Mouse (Mus musculus) frontal cortex, postnatal 14 days (tissue): ENCODE measurements around the gene Pitpnm2.
"Not testable (repeated sequence)": the region's sequence is repeated elsewhere in the genome, so short reads cannot be mapped to it uniquely, and the experiment has no call there.

Experiments
- DNase-seq, 2 experiments: peaks; one replicate each; pipeline ENCODE4 v3.0.0; 2022; ENCODE audit warnings: low spot score in 2 of 2

Gene Pitpnm2

DNA sequence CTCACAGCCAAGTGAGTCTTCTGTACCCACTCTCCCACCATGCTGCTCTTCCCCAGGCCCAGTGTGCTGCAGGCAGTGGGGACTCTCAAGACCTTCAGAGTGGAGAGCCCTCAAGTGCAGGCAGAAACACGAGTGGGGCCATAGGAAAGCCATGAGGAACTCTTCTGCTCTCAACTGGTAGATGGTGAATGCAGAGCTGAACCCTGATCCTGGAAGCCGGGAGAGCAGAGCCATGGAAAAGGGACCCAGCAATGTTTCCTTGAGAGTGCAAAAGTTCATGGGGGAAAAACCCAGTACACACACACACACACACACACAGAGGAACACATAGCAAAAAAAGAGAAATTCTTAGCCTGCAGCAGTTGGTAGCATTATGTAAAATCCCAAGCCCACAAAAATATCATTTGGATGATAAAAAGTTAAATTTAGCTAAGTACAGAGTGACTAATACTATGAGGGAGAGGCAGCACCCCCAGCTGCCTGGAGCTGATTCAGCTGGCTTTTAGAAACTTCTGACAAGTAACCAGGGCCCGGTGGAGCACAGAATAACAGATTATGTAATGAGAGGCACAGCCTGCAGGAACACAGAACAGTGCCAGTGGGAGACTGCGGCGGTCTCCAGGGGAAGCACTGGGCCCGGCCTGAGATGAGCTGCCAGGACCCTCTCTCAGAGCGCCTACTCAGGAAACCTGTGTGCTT is 28.4 kb downstream of the Pitpnm2 start:
- peak; percentile 71 to 85 for DNase-seq

- no peak for DNase-seq
Measured at GRCm38 (mm10) chr5:124220551-124220950, 29.0 kb downstream of the Pitpnm2 start.

DNA sequence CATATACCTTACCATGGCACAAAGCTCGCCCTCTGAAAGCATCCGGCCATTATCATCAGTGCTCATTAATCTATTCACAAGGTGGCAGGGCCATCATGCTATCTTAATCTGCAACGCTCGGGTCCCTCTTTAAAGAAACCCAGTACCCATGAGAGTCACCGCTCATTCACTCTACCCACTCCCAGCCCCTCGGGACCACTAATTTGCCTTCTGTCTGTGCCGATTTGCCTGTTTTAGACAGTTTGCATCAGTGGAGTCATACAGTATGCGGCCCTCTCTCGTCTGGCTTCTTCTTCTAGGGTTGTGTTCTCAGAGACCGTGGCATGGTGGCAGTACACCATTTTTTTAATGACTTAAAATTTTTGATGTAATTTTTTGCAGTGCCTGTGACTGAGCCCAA is 30.1 kb downstream of the Pitpnm2 start:
- DNase-seq = no peak

GRCm38 (mm10) chr5:124218986-124219385 is 30.6 kb downstream of the Pitpnm2 start:
- no peak for DNase-seq

DNA sequence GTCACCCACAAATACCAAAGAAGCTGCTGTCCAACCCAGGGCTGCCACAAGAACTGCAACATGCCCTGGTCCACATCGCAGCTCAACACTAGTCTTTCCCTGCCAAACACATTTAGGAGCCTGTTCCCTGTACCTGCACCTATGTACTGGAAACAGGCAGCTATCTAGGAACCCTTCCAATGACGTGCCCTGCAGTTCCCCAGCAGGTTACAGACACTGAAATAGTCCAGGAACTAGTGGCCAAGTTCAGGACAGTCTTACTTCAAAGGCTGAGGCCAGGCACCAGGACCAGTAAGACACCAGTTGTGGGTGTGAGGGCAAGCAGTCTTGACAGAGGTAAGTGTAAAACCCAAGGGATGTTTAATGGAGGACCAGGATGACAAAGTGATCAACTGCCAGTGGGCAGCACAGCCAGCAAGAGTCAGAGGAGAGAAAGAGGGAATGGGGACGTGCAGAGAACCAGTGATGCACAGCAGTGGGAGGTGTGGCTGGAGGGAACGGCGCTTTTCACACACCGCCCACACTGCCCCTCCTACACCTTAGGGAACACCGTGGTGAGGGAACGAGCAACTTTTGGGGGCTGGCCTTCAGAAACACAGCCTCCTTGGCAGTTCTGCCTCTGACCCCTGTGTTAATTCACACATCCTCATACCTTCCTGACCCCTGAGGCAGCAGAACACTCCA is 31.9 kb downstream of the Pitpnm2 start:
- DNase-seq = peak in 1 of 2 experiments; percentile 55

- DNase-seq = not testable (repeated sequence)
Measured at GRCm38 (mm10) chr5:124217092-124217491, 32.5 kb downstream of the Pitpnm2 start.

GRCm38 (mm10) chr5:124216403-124216802 is 33.2 kb downstream of the Pitpnm2 start:
- DNase-seq = no peak

- no peak for DNase-seq
Measured at GRCm38 (mm10) chr5:124215647-124216046, 33.9 kb downstream of the Pitpnm2 start.

DNA sequence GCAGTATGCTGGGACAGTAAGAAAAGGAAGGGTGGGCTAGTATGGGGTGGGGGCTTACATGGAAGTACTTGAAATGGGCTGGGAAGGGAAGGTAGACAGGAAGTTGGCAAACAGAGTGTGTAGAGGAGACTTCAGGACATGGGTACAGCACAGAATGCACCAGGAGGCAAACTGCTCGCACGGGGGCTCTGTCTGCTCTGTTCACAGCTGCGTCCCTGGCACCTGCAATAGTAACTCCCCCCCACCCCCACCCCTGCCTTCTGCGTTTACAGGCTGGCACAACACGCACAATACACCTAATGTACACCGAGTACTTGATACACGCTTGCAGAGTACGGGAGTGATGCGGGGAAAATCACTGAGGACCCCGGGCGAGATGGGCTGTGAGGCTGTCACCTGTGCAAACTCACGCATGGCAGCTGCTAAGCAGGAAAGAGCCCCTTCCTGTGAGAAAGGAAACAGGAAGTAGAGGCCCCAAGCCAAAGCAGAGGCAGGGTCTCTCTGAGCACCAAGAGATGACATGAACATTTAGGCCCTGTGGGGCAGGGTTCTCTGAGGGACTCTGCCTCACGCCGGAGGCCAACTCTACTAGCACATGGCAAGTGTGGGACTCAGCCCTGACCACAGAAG is 34.9 kb downstream of the Pitpnm2 start:
- DNase-seq = no peak

DNA sequence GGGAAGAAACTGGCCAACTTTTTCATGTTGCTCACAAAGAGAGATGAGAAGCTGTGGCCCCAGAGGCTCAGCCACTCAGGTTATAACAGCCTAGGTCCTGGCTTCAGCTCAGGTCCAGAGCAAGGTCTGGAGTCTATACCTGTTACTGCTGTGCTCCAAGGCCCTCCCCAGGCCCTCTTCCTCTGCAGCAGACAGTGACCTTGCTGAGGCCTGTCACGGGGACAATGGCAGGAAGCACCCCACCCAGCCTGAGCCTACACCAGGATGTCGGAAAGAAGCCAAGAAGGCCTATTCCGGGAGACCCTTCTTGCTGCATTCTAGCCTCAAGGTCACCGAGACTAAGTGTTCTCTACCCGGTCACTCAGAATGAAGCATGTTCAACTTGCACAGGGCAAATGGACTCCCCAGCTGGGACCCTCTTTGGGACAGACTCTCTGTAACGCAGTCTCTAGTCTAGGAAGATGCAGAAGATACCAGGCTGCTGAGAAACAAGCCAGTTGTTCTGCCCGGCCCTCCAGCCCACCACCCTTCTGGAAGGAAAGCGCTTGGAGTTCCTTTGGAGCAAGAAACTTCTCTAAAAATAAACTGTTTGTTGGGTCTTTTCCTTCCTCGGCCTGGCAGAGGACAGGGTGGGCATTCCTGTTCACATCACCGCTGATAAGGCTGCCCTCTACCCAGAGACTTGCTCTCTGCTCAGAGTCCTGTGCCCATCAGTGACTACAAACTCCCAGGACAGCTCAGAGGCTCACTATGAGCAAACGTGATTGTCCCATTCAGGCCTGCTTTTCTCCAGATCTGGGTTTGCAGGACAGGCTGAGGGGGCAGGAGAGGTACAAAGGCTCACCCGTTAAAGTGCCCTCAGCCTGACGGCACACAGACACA is 35.7 kb downstream of the Pitpnm2 start:
- DNase-seq = no peak

DNA sequence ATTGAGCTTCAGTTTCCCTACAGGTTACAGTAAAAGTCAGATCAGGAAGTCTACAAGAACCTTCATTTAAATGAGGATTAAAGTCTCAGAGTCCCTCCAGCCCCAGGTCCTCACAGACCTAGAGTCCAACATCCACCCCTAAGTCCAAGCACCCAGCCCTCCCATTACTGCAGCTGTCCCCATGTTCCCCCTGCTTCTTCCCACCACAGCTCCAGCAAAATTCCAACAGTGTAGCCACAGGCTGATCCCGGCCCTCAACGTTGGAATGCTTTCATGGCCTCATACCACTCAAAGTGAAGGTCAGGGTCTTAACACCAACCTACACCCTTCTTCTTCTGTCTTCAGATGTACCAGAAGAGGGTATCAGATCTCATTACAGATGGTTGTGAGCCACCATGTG is 37.9 kb downstream of the Pitpnm2 start:
- no peak for DNase-seq

GRCm38 (mm10) chr5:124211234-124211633 is 38.3 kb downstream of the Pitpnm2 start:
- DNase-seq = no peak

DNA sequence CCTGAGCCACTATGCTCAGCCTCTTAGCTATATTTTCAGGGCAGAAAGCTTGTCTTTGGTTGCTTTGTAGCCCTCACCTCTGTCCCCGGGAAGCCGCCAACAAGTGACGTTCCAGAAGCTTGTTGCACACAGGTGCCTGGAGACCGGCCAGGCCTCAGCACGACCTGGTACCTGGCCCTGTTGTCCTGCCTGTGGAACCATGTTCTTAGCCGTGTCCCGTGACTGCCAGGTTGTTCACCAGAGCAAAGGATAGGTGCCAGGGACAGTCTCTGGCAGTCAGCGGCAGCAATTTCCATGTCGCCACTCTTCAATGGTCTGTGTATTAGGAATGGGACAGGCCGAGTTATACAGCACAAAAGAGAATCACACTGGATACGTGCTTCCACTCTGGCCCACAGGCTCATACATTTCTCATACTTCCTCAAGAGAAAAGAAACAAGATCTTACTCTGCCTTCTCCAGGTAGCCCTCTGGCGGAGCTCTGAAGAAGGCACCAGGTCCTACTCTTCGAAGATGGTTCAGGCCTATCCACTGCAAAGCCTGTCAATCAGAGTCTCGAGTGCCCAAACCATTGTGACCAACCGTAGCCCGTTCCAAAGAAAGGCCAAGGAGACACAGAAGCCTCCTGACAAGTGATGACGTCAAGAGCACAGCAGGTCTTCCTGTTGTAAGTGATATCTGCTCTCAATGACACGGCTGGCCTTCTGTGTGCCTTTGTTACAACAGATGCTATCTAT is 39.1 kb downstream of the Pitpnm2 start:
- no peak for DNase-seq

DNA sequence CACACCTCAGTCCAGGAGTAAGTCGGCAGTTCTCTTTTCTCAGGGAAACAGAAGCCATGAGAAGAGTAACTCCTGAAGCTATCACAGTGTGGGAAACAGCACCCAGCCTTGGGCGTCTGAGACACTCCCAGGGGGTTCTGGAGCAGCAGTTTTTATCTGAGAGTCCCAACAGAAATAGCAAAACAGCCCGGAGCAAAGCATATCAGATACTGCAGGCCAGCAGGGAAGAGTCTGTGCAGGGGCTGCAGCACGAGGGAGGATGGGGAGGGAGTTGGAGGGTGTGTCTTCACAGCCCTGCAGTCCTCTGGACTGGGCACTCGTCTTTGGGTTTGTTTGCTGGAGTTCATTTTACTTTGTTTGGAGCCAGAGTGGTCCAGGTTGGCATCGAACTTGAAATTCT is 39.7 kb downstream of the Pitpnm2 start:
- DNase-seq = no peak

GRCm38 (mm10) chr5:124208030-124208429 is 41.5 kb downstream of the Pitpnm2 start:
- no peak for DNase-seq

- DNase-seq = no peak
Measured at GRCm38 (mm10) chr5:124206481-124207038, 43.0 kb downstream of the Pitpnm2 start.

DNA sequence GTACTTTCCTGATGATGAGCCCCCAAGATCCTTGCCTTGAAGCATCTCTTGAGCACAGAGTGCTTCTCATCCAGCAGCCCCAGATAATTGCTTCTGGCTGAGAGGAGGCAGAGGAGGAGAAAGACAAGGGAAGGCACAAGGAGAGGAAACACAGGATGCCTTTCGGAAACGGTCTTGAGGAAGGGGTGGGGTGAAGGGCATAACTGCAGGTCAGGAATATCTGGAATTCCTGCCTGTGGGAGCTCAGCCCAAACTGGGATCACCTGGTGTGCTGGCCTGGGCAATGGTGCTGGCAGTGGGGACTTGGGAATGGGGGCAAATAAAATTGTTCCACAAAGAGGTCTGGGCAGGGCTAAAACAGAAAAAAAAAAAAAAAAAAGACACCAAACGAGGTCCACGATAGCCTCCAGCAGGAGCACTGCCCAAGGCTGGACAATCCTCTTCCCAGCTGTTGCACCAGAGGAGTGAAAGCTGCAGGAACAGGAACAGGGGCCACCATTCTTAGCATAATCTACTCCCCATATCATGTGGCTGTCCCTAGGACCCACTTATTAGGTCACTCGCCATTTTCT is 43.7 kb downstream of the Pitpnm2 start:
- DNase-seq = no peak

GRCm38 (mm10) chr5:124205211-124205610 is 44.3 kb downstream of the Pitpnm2 start:
- DNase-seq = no peak

DNA sequence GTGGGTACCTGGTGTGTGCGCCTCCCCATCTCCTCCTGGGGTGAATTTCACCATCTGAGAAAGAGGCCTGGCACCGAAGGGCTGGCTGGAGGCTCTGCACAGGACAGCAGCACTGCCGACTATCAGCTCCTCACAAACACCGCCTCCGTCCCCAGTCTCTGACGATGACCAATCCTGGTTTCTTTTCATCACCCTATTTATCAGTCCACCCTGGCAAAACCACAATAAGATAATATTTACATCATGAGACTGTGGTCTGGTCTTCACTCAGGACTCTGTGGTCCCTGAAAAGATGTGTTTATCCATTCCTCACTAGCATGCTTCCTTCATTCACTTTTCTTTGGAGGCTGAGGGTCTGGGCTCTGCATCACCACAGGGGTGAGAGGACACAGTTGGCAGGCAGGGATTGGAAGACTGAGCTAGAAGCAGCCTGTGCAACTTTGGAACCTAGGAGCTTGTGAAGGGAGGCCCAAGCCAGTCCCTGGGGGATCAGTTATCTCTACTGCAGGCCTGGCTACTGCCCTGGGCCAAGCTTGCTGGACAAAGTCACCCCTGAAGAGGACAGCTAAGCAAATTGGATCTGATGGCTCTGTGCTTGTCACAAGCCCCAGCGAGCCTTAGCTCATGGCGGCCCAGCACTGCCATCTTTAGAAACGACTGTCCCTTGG is 45.3 kb downstream of the Pitpnm2 start:
- no peak for DNase-seq

- DNase-seq = no peak
Measured at GRCm38 (mm10) chr5:124203251-124203650, 46.3 kb downstream of the Pitpnm2 start.
